In genomic region chrX:48513824-48514223, GRCm38 (mm10) we compare ENCODE assay signal across 8 mouse cellular contexts. TPM values are rescaled to one million over a fixed set of nuclear protein-coding genes. Genes with fewer than 3 reads are reported as not detected.
A peak's percentile ranks its signal among the peaks of the same experiment; 100 is the strongest.
DNase-seq lines count a peak whose midpoint lies in the region; ATAC-seq and TF ChIP-seq lines count a peak whose summit lies in the region.

No protein-coding gene starts in this region.

- 20% methylated on average over 13 of the region's 13 CpGs for WGBS in heart, embryonic 14.5 days
- WGBS in forebrain, embryonic 13.5 days = 21% methylated on average over 13 of the region's 13 CpGs
- WGBS in liver, embryonic 14.5 days (ENCODE audit: insufficient replicate concordance) = 10% methylated on average over 13 of the region's 13 CpGs
- 11% methylated on average over 13 of the region's 13 CpGs for WGBS in stomach, postnatal 0 days

- no peak for TF ChIP-seq EP300 in liver, embryonic 14.5 days (IDR thresholded peaks at IDR 0.05; ENCODE audit: low read depth)
- no peak for TF ChIP-seq EP300 in stomach, postnatal 0 days (optimal IDR thresholded peaks at IDR 0.05)

- peak overlapping the region; percentile 69 for H3K9ac ChIP-seq in heart, embryonic 14.5 days (ENCODE audit: low read length)
- no peak overlapping the region for H3K9ac ChIP-seq in forebrain, embryonic 13.5 days
- peak overlapping the region; percentile 16; the same call in 1 of the 2 replicates for H3K9ac ChIP-seq in liver, embryonic 14.5 days (replicated peaks)
- no peak overlapping the region for H3K9ac ChIP-seq in stomach, postnatal 0 days (ENCODE audit: low read length)

- H3K27me3 ChIP-seq in heart, embryonic 14.5 days (ENCODE audit: control insufficient read depth, insufficient read depth, low read length) = no peaks in the 10 kb centered on the region
- H3K27me3 ChIP-seq in forebrain, embryonic 13.5 days = no peaks in the 10 kb centered on the region
- H3K27me3 ChIP-seq in liver, embryonic 14.5 days (ENCODE audit: control insufficient read depth, insufficient read depth, low read length) = no peaks in the 10 kb centered on the region
- H3K27me3 ChIP-seq in stomach, postnatal 0 days (ENCODE audit: control insufficient read depth, insufficient read depth, low read length) = no peaks in the 10 kb centered on the region

- H3K36me3 ChIP-seq in heart, embryonic 14.5 days (ENCODE audit: control insufficient read depth, insufficient read depth, low read length) = no peaks in the 10 kb centered on the region
- H3K36me3 ChIP-seq in forebrain, embryonic 13.5 days (ENCODE audit: poor library complexity, severe bottlenecking) = no peaks in the 10 kb centered on the region
- no peaks in the 10 kb centered on the region for H3K36me3 ChIP-seq in liver, embryonic 14.5 days (replicated peaks; ENCODE audit: control insufficient read depth, insufficient read depth, low read depth)
- H3K36me3 ChIP-seq in stomach, postnatal 0 days (ENCODE audit: control insufficient read depth, insufficient read depth, low read length) = no peaks in the 10 kb centered on the region

- ATAC-seq in heart, embryonic 14.5 days (ENCODE audit: insufficient number of reproducible peaks, insufficient read depth, low FRiP score, low read depth) = no peak
- no peak for ATAC-seq in forebrain, embryonic 13.5 days
- peak; percentile 34; the same call in 1 of the 2 replicates for ATAC-seq in liver, embryonic 14.5 days (ENCODE audit: insufficient read depth)
- no peak for ATAC-seq in stomach, postnatal 0 days (ENCODE audit: low FRiP score, low TSS enrichment)

- H3K4me1 ChIP-seq in heart, embryonic 14.5 days (ENCODE audit: control insufficient read depth in 2 of 2, insufficient read depth in 2 of 2, low read length in 2 of 2) = peaks cover 0 to 3% of the 10 kb centered on the region in 2 experiments; a peak in 1 of 4 replicates
- peaks cover 12% of the 10 kb centered on the region for H3K4me1 ChIP-seq in forebrain, embryonic 13.5 days
- peaks cover 0 to 4% of the 10 kb centered on the region in 2 experiments; a peak in 1 of 4 replicates for H3K4me1 ChIP-seq in liver, embryonic 14.5 days (replicated peaks; ENCODE audit: control insufficient read depth in 2 of 2, insufficient read depth in 2 of 2, low read length in 1 of 2)
- no peaks in the 10 kb centered on the region for H3K4me1 ChIP-seq in stomach, postnatal 0 days (replicated peaks; ENCODE audit: control insufficient read depth, insufficient read depth)

- TF ChIP-seq CTCF in liver, embryonic 14.5 days (IDR thresholded peaks at IDR 0.05; ENCODE audit: low read depth) = no peak
- no peak for TF ChIP-seq CTCF in stomach, postnatal 0 days (IDR thresholded peaks at IDR 0.05; ENCODE audit: low read depth)

- H3K27ac ChIP-seq in heart, embryonic 14.5 days (replicated peaks in 1 of 2; ENCODE audit: control insufficient read depth in 1 of 2, insufficient read depth in 1 of 2, low read depth in 2 of 2, low read length in 2 of 2) = peak overlapping the region; percentile 58 to 71
- H3K27ac ChIP-seq in forebrain, embryonic 13.5 days = no peak overlapping the region
- no peak overlapping the region for H3K27ac ChIP-seq in liver, embryonic 14.5 days
- H3K27ac ChIP-seq in stomach, postnatal 0 days (replicated peaks) = no peak overlapping the region

- peak overlapping the region; percentile 56 to 68 for H3K4me3 ChIP-seq in heart, embryonic 14.5 days (ENCODE audit: control insufficient read depth in 1 of 2, insufficient read depth in 1 of 2, low read depth in 1 of 2, low read length in 2 of 2)
- H3K4me3 ChIP-seq in forebrain, embryonic 13.5 days = peak overlapping the region; percentile 53
- H3K4me3 ChIP-seq in liver, embryonic 14.5 days (ENCODE audit: insufficient read depth in 1 of 2, low read depth in 2 of 2, low read length in 2 of 2) = peak overlapping the region; percentile 44 to 67
- peak overlapping the region; percentile 47 for H3K4me3 ChIP-seq in stomach, postnatal 0 days (ENCODE audit: low read depth, low read length)

- DNase-seq in heart, adult 18-20 months = no peak
- peak; percentile 4 for DNase-seq in ES-CJ7 (ENCODE audit: low read depth, low spot score)
- DNase-seq in liver, embryonic 14.5 days (ENCODE audit: low read depth in 3 of 3, low spot score in 3 of 3) = peak; percentile 22 to 39 (median 24)
- no peak for DNase-seq in stomach, postnatal 0 days (ENCODE audit: low spot score)
- no peak for DNase-seq in right cerebral cortex, postnatal 25 days
- DNase-seq in cerebellum, adult 18-20 months = no peak

- peak overlapping the region; percentile 57 for H3K4me2 ChIP-seq in heart, embryonic 14.5 days (ENCODE audit: low read length)
- H3K4me2 ChIP-seq in forebrain, embryonic 13.5 days = peak overlapping the region; percentile 64
- peak overlapping the region; percentile 63 for H3K4me2 ChIP-seq in liver, embryonic 14.5 days (ENCODE audit: low read depth)
- peak overlapping the region; percentile 53 for H3K4me2 ChIP-seq in stomach, postnatal 0 days (replicated peaks; ENCODE audit: low read depth)

- no peaks in the 10 kb centered on the region for H3K9me3 ChIP-seq in heart, embryonic 14.5 days (ENCODE audit: control insufficient read depth, low read length)
- no peaks in the 10 kb centered on the region for H3K9me3 ChIP-seq in forebrain, embryonic 13.5 days (replicated peaks)
- H3K9me3 ChIP-seq in liver, embryonic 14.5 days (ENCODE audit: control insufficient read depth, low read length) = no peaks in the 10 kb centered on the region
- H3K9me3 ChIP-seq in stomach, postnatal 0 days (ENCODE audit: control insufficient read depth, low read length) = no peaks in the 10 kb centered on the region

RNA-seq across cellular contexts. Expression of gene Aifm1, which starts 0.5 kb away (rescaled TPM):
- 95.3 and 98.4 TPM in 2 replicates for polyA plus RNA-seq in heart, embryonic 14.5 days (2014; fragmentation: Nextera tagmentation; extraction: Ambion mirVana)
- total RNA-seq in heart, adult 18-20 months (2021) = 100 to 1,000 TPM; 105 to 111 TPM
- polyA plus RNA-seq in forebrain, embryonic 13.5 days (2015; fragmentation: Nextera tagmentation; extraction: Ambion mirVana) = 57.7 and 59.8 TPM in 2 replicates
- 23.9 and 34.6 TPM in 2 replicates for polyA plus RNA-seq in liver, embryonic 14.5 days (2012; rRNA removed)
- polyA plus RNA-seq in liver, embryonic 14.5 days (2014; fragmentation: Nextera tagmentation; extraction: Ambion mirVana) = 51.4 and 56.8 TPM in 2 replicates
- polyA plus RNA-seq in stomach, postnatal 0 days (2015; fragmentation: Nextera tagmentation; extraction: Ambion mirVana) = 45.9 TPM in 2 replicates

RNA-seq across cellular contexts. Expression of gene Rab33a, which starts 5.3 kb away (rescaled TPM):
- 6.1 and 6.7 TPM in 2 replicates for polyA plus RNA-seq in heart, embryonic 14.5 days (2014; fragmentation: Nextera tagmentation; extraction: Ambion mirVana)
- total RNA-seq in heart, adult 18-20 months (2021) = under 1 TPM in 1 of 2 experiments, not detected in 1; 0.33 TPM
- polyA plus RNA-seq in forebrain, embryonic 13.5 days (2015; fragmentation: Nextera tagmentation; extraction: Ambion mirVana) = 66.4 and 68.2 TPM in 2 replicates
- polyA plus RNA-seq in liver, embryonic 14.5 days (2012; rRNA removed) = 0.38 and 0.62 TPM in 2 replicates
- polyA plus RNA-seq in liver, embryonic 14.5 days (2014; fragmentation: Nextera tagmentation; extraction: Ambion mirVana) = 0.42 and 0.48 TPM in 2 replicates
- 2.4 and 2.5 TPM in 2 replicates for polyA plus RNA-seq in stomach, postnatal 0 days (2015; fragmentation: Nextera tagmentation; extraction: Ambion mirVana)

RNA-seq across cellular contexts. Expression of gene Elf4, which starts 50.9 kb away (rescaled TPM):
- polyA plus RNA-seq in heart, embryonic 14.5 days (2014; fragmentation: Nextera tagmentation; extraction: Ambion mirVana) = 15.3 TPM in 2 replicates
- 1 to 10 TPM; 5.8 to 6.5 TPM for total RNA-seq in heart, adult 18-20 months (2021)
- 0.43 and 0.72 TPM in 2 replicates for polyA plus RNA-seq in forebrain, embryonic 13.5 days (2015; fragmentation: Nextera tagmentation; extraction: Ambion mirVana)
- 3.5 and 3.8 TPM in 2 replicates for polyA plus RNA-seq in liver, embryonic 14.5 days (2012; rRNA removed)
- 2.5 and 2.6 TPM in 2 replicates for polyA plus RNA-seq in liver, embryonic 14.5 days (2014; fragmentation: Nextera tagmentation; extraction: Ambion mirVana)
- polyA plus RNA-seq in stomach, postnatal 0 days (2015; fragmentation: Nextera tagmentation; extraction: Ambion mirVana) = 4.1 and 4.5 TPM in 2 replicates

Comparison
In these comparisons a context has a peak if more than half of its experiments do, and no peak if none do; other contexts are left out.
1. H3K27ac ChIP-seq: peak in heart, embryonic 14.5 days (2 of 2); none in forebrain, embryonic 13.5 days (single experiment), liver, embryonic 14.5 days (single experiment) and stomach, postnatal 0 days (single experiment).
2. H3K9ac ChIP-seq: peak in heart, embryonic 14.5 days (single experiment) and liver, embryonic 14.5 days (single experiment); none in forebrain, embryonic 13.5 days (single experiment) and stomach, postnatal 0 days (single experiment).
3. DNase-seq: peak in ES-CJ7 (single experiment) and liver, embryonic 14.5 days (3 of 3); none in heart, adult 18-20 months (0 of 2), stomach, postnatal 0 days (single experiment), right cerebral cortex, postnatal 25 days (single experiment) and cerebellum, adult 18-20 months (0 of 2).
4. Peak in every context shown above with its lines, with median percentiles within 50 percentile points of each other: H3K4me2 ChIP-seq and H3K4me3 ChIP-seq.